Comparison of ENCODE assay signal across 8 mouse cellular contexts in genomic region chr7:132712044-132712708, GRCm38 (mm10).
DNase-seq lines count a peak whose midpoint lies in the region; ATAC-seq and TF ChIP-seq lines count a peak whose summit lies in the region.

No protein-coding gene starts in this region.

- DNase-seq in adrenal gland, postnatal 14 days: peak; percentile 53
- no peak for DNase-seq in adrenal gland, adult 18-20 months (ENCODE audit: low spot score in 2 of 2)
- DNase-seq in MN1 (ENCODE audit: low spot score) (peak; percentile 23), adipocyte (ENCODE audit: low spot score) (no peak)
- peak; percentile 84 for DNase-seq in lung, postnatal 0 days (ENCODE audit: low spot score)
- no peak for DNase-seq in left cerebral cortex, adult 11 months (ENCODE audit: low spot score)

- no peaks in the 10 kb centered on the region for H3K27me3 ChIP-seq in hindbrain, embryonic 13.5 days
- no peaks in the 10 kb centered on the region for H3K27me3 ChIP-seq in lung, postnatal 0 days (replicated peaks; ENCODE audit: insufficient read depth, low read length)

- no peaks in the 10 kb centered on the region for H3K9me3 ChIP-seq in hindbrain, embryonic 13.5 days
- no peaks in the 10 kb centered on the region for H3K9me3 ChIP-seq in lung, postnatal 0 days (ENCODE audit: low read length)

- no peak for TF ChIP-seq CTCF in lung, postnatal 0 days (IDR thresholded peaks at IDR 0.05)

- peaks cover 45% of the 10 kb centered on the region for H3K4me1 ChIP-seq in hindbrain, embryonic 13.5 days (replicated peaks)
- peaks cover 30% of the 10 kb centered on the region for H3K4me1 ChIP-seq in lung, postnatal 0 days (ENCODE audit: insufficient read depth, low read depth, low read length)

- H3K27ac ChIP-seq in hindbrain, embryonic 13.5 days: peak overlapping the region; percentile 53; the same call in 1 of the 2 replicates
- H3K27ac ChIP-seq in lung, postnatal 0 days (ENCODE audit: low read length): peak overlapping the region; percentile 71

- peak; percentile 55 for TF ChIP-seq EP300 in lung, postnatal 0 days (IDR thresholded peaks at IDR 0.05)

- H3K4me3 ChIP-seq in hindbrain, embryonic 13.5 days: no peak overlapping the region
- H3K4me3 ChIP-seq in lung, postnatal 0 days (ENCODE audit: low read depth, low read length): no peak overlapping the region

- H3K9ac ChIP-seq in hindbrain, embryonic 13.5 days: peak overlapping the region; percentile 47; the same call in 1 of the 2 replicates
- H3K9ac ChIP-seq in lung, postnatal 0 days (replicated peaks; ENCODE audit: low read depth): no peak overlapping the region

- no peak overlapping the region for H3K4me2 ChIP-seq in hindbrain, embryonic 13.5 days
- H3K4me2 ChIP-seq in lung, postnatal 0 days (replicated peaks; ENCODE audit: low read depth, low read length): peak overlapping the region; percentile 25; the same call in 1 of the 2 replicates

- WGBS in hindbrain, embryonic 13.5 days: 37% methylated on average over 16 of the region's 16 CpGs
- 24% methylated on average over 16 of the region's 16 CpGs for WGBS in lung, postnatal 0 days

- H3K36me3 ChIP-seq in hindbrain, embryonic 13.5 days: peaks cover 8% of the 10 kb centered on the region
- H3K36me3 ChIP-seq in lung, postnatal 0 days (ENCODE audit: insufficient read depth, low read length): 0 out of 2 replicates have a peak, but pooled peaks cover 3% of the 10 kb centered on the region

- peak; percentile 64 for ATAC-seq in hindbrain, embryonic 13.5 days (ENCODE audit: low FRiP score)
- peak; percentile 84 for ATAC-seq in lung, postnatal 0 days
- ATAC-seq in erythroblast, adult 5-6 weeks (replicated peaks; ENCODE audit: low FRiP score, poor library complexity, severe bottlenecking): no peak

Comparison
In these comparisons a context has a peak if more than half of its experiments do, and no peak if none do; other contexts are left out.
1. DNase-seq: peak in adrenal gland, postnatal 14 days (single experiment), MN1 (single experiment) and lung, postnatal 0 days (single experiment); none in adrenal gland, adult 18-20 months (0 of 2), adipocyte (single experiment) and left cerebral cortex, adult 11 months (single experiment).